Mouse (Mus musculus) kidney, embryonic 14.5 days (tissue): ENCODE measurements around the gene Stpg2. TPM values are rescaled to one million over a fixed set of nuclear protein-coding genes. Genes with fewer than 3 reads are reported as not detected.
"Not testable (repeated sequence)": the region's sequence is repeated elsewhere in the genome, so short reads cannot be mapped to it uniquely, and the experiment has no call there.

ENCODE experiments used
- ATAC-seq: fragments of 200-750 bp; cut with Nextera tagmentation; 2 replicates; pipeline ENCODE4 v1.8.0; 2017; ENCODE audit warnings: moderate number of reproducible peaks, mild to moderate bottlenecking, moderate TSS enrichment, moderate library complexity; ENCODE audit not compliant: low FRiP score, low TSS enrichment
- H3K27ac ChIP-seq: fragments of 300-500 bp; sonication (generic); 2 replicates; pipeline ENCODE4 v1.5.1; 2014; ENCODE audit warnings: low read depth, mild to moderate bottlenecking, low read length, moderate library complexity, mixed read lengths
- H3K27me3 ChIP-seq: fragments of 300-500 bp; sonication (generic); 2 replicates; pipeline ENCODE4 v1.6.1; 2014; ENCODE audit warnings: mild to moderate bottlenecking, low read length; ENCODE audit not compliant: control insufficient read depth, insufficient read depth
- H3K36me3 ChIP-seq: fragments of 300-500 bp; sonication (generic); 2 replicates; pipeline ENCODE4 v1.6.1; 2014; ENCODE audit warnings: low read length, mixed read lengths; ENCODE audit not compliant: control insufficient read depth, insufficient read depth
- H3K4me1 ChIP-seq: fragments of 300-500 bp; sonication (generic); 2 replicates; pipeline ENCODE4 v1.6.1; 2014; ENCODE audit warnings: low read length, mixed read lengths; ENCODE audit not compliant: control insufficient read depth, insufficient read depth
- H3K4me2 ChIP-seq: fragments of 300-500 bp; sonication (generic); replicated peaks from 2 replicates; pipeline ENCODE4 v1.6.1; 2014; ENCODE audit warnings: low read depth, mild to moderate bottlenecking, low read length
- H3K4me3 ChIP-seq: fragments of 300-500 bp; sonication (generic); 2 replicates; pipeline ENCODE4 v1.5.1; 2014; ENCODE audit warnings: mild to moderate bottlenecking, low read length
- H3K9ac ChIP-seq: fragments of 300-500 bp; sonication (generic); 2 replicates; pipeline ENCODE4 v1.6.1; 2014; ENCODE audit warnings: low read depth, mild to moderate bottlenecking, low read length, moderate library complexity
- H3K9me3 ChIP-seq: fragments of 300-500 bp; sonication (generic); 2 replicates; pipeline ENCODE4 v1.6.1; 2016; ENCODE audit warnings: low read length; ENCODE audit not compliant: control insufficient read depth
- WGBS: fragments of 180-500 bp; shearing (Covaris S2); extraction: QIAGEN DNeasy Blood & Tissue Kit; methylation state at CpG from one replicate; pipeline ENCODE4 v1.1.7; 2014; 5-methylcytosine and 5-hydroxymethylcytosine counted together
- polyA plus RNA-seq: library from polyadenylated mRNA; unstranded; fragments of >200 nt; fragmentation: Nextera tagmentation; extraction: Ambion mirVana; gene quantifications from 2 replicates; pipeline ENCODE4 v1.2.1, GENCODE M21; 2014

The Stpg2 gene
- polyA plus RNA-seq, 1 experiment from 2014 or later = 0.14 TPM

DNA sequence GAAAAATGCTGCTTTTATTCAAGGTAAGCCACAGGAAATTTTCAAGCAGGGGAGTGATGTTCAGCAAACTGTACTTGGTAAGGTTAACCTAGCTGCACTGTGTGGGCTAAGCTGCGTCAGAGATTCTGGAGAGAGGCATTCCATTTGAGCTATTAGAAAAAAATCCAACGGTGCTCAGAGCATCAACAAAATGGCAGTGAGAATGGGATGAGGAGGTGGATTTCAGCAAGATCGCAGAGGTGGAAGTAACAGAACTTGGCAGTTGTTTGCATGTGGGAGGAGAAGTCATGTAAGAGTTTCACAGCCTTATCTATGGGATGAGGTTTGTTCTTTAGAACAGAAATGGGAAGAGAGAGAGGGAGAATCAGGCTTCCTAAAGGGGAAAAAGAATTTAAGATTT is 5.2 kb upstream of the Stpg2 start:
- no peak for ATAC-seq
- H3K9ac ChIP-seq = no peak overlapping the region
- no peaks in the 10 kb centered on the region for H3K36me3 ChIP-seq
- no peaks in the 10 kb centered on the region for H3K4me1 ChIP-seq
- no peak overlapping the region for H3K4me3 ChIP-seq
- H3K4me2 ChIP-seq = no peak overlapping the region
- H3K9me3 ChIP-seq = no peaks in the 10 kb centered on the region
- peaks cover 16% of the 10 kb centered on the region; the same call in 1 of the 2 replicates for H3K27me3 ChIP-seq
- no peak overlapping the region for H3K27ac ChIP-seq
- WGBS = 79% methylated on average over 3 of the region's 3 CpGs

DNA sequence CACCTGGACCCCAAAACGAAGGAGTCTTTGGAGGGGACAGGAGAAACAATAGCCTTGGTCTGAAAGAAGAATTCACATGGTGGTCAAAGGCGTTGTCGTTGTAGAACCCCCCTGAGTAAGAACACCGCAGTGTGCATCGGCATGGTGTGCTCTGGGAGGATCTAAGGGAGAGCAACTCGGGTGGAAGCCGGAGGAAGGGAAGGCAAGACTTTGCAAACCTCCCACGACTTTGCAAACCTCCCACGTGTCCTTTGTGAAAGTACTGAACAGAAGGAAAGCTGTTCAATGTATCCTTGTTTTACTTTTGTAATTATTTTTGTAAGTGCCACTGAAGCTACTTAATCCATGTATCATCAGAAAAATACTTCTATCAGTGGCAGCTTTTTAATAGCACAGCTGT is 11.5 kb downstream of the Stpg2 start:
- Histone ChIP-seq H3K4me3 (no peak overlapping the region), H3K9ac (no peak overlapping the region), H3K36me3 (no peaks in the 10 kb centered on the region), H3K9me3 (no peaks in the 10 kb centered on the region), H3K27me3 (no peaks in the 10 kb centered on the region), H3K27ac (no peak overlapping the region), H3K4me1 (no peaks in the 10 kb centered on the region), H3K4me2 (no peak overlapping the region)
- WGBS = 44% methylated on average over 9 of the region's 9 CpGs
- ATAC-seq = no peak

GRCm38 (mm10) chr3:139225123-139225522 is 19.6 kb downstream of the Stpg2 start:
- ATAC-seq = no peak
- H3K4me3 ChIP-seq = no peak overlapping the region
- H3K27me3 ChIP-seq = no peaks in the 10 kb centered on the region
- WGBS = 79% methylated on average over 3 of the region's 3 CpGs
- no peak overlapping the region for H3K27ac ChIP-seq
- H3K9ac ChIP-seq = no peak overlapping the region
- no peaks in the 10 kb centered on the region for H3K36me3 ChIP-seq
- H3K9me3 ChIP-seq = no peaks in the 10 kb centered on the region
- no peaks in the 10 kb centered on the region for H3K4me1 ChIP-seq
- no peak overlapping the region for H3K4me2 ChIP-seq

GRCm38 (mm10) chr3:139226811-139227210 is 21.3 kb downstream of the Stpg2 start:
- no peak overlapping the region for H3K9ac ChIP-seq
- no peak overlapping the region for H3K4me3 ChIP-seq
- 55% methylated on average over 4 of the region's 4 CpGs for WGBS
- no peak overlapping the region for H3K27ac ChIP-seq
- H3K27me3 ChIP-seq = no peaks in the 10 kb centered on the region
- H3K36me3 ChIP-seq = no peaks in the 10 kb centered on the region
- H3K9me3 ChIP-seq = no peaks in the 10 kb centered on the region
- H3K4me1 ChIP-seq = no peaks in the 10 kb centered on the region
- H3K4me2 ChIP-seq = no peak overlapping the region
- no peak for ATAC-seq

DNA sequence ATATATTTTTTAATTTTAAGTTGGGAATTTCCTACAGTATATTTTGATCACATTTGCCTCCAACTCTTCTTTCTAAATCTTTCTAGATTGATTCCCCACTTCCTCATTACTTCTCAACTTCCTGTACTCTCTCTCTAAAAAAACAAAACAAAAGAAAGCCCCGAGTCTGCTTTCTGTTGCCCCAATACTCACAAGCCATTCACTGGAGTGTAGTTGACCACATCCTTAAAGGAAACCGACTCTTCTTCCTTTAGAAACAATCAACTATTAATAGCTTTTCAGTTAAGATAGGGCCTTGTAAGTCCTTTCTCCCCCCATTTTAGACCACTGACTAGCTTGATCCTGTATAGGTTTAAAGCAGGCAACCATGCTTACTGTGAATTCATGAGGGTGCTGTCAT is 39.7 kb downstream of the Stpg2 start:
- Histone ChIP-seq H3K9ac (no peak overlapping the region), H3K9me3 (no peaks in the 10 kb centered on the region), H3K4me1 (no peaks in the 10 kb centered on the region), H3K4me2 (no peak overlapping the region), H3K4me3 (no peak overlapping the region), H3K27ac (no peak overlapping the region), H3K27me3 (no peaks in the 10 kb centered on the region), H3K36me3 (no peaks in the 10 kb centered on the region)
- no peak for ATAC-seq
- 79% methylated on average over 2 of the region's 2 CpGs for WGBS

DNA sequence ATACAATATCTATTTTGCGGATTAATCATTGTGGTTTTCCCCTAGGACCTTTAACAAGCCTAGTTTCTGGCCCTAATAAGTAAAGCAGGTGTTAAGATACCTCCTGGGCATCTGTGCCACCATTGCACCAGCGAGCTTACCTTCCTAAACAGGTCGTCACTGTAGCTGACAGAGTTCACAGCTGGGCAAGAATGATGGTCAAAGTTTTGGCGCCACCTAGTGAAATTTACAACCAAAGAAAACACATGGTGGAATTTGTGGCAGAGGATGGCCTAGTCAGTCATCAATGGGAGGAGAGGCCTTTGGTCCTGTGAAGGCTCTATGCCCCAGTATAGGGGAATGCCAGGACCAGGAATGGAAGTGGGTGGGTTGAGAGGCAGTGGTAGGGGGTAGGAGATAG is 41.0 kb downstream of the Stpg2 start:
- no peak overlapping the region for H3K4me2 ChIP-seq
- H3K27ac ChIP-seq = no peak overlapping the region
- H3K4me1 ChIP-seq = no peaks in the 10 kb centered on the region
- 55% methylated on average over 4 of the region's 4 CpGs for WGBS
- no peaks in the 10 kb centered on the region for H3K9me3 ChIP-seq
- H3K36me3 ChIP-seq = no peaks in the 10 kb centered on the region
- no peaks in the 10 kb centered on the region for H3K27me3 ChIP-seq
- H3K9ac ChIP-seq = no peak overlapping the region
- ATAC-seq = no peak
- no peak overlapping the region for H3K4me3 ChIP-seq

DNA sequence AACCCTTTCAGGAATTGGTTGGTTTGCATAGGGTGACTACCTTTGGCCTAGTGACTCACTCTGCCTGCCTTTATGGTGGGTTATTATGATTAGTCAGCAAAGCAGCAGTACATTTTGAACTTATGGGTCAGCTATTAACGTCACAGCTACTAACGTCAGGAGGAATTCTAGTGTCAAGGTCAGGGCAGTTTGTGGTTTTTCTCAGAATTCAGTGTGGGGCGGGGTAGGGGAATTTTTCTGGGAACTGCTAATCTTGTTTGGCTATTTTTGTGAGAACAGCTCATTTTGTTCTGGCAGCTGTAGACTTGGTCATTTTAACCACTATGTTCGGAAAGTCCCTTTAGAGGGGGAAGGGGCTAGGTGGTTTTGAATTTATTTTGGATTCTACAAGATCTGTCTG is 56.9 kb downstream of the Stpg2 start:
- H3K36me3 ChIP-seq, H3K27ac ChIP-seq, ATAC-seq, H3K9me3 ChIP-seq, H3K27me3 ChIP-seq, H3K4me2 ChIP-seq, H3K4me3 ChIP-seq, H3K9ac ChIP-seq, H3K4me1 ChIP-seq: not testable (repeated sequence)
- WGBS = 76% methylated on average over 4 of the region's 4 CpGs

GRCm38 (mm10) chr3:139297909-139298308 is 92.4 kb downstream of the Stpg2 start:
- no peaks in the 10 kb centered on the region for H3K27me3 ChIP-seq
- no peak overlapping the region for H3K4me2 ChIP-seq
- H3K4me1 ChIP-seq = no peaks in the 10 kb centered on the region
- H3K27ac ChIP-seq = no peak overlapping the region
- no peak overlapping the region for H3K4me3 ChIP-seq
- no peak for ATAC-seq
- no peak overlapping the region for H3K9ac ChIP-seq
- H3K36me3 ChIP-seq = no peaks in the 10 kb centered on the region
- no peaks in the 10 kb centered on the region for H3K9me3 ChIP-seq

GRCm38 (mm10) chr3:139308078-139308809 is 102.8 kb downstream of the Stpg2 start:
- Histone ChIP-seq H3K4me3 (no peak overlapping the region), H3K4me2 (no peak overlapping the region), H3K27ac (no peak overlapping the region), H3K9ac (no peak overlapping the region), H3K4me1 (no peaks in the 10 kb centered on the region), H3K9me3 (no peaks in the 10 kb centered on the region), H3K36me3 (no peaks in the 10 kb centered on the region), H3K27me3 (no peaks in the 10 kb centered on the region)
- 36% methylated on average over 7 of the region's 7 CpGs for WGBS
- no peak; the same call in 1 of the 2 replicates for ATAC-seq
